Mouse (Mus musculus) midbrain, postnatal 0 days (tissue): ENCODE data around the gene Mios. TPM values are rescaled to one million over a fixed set of nuclear protein-coding genes. Genes with fewer than 3 reads are reported as not detected.
A peak's percentile ranks its signal among the peaks of the same experiment; 100 is the strongest.

ENCODE experiments used
- ATAC-seq: fragments of 200-750 bp; cut with Nextera tagmentation; 2 replicates; pipeline ENCODE4 v1.8.0; 2017; ENCODE audit warnings: moderate number of reproducible peaks, mild to moderate bottlenecking, moderate TSS enrichment, moderate library complexity; ENCODE audit not compliant: low FRiP score
- DNase-seq: peaks from one replicate; pipeline ENCODE4 v3.0.0-alpha.2; 2015; ENCODE audit warnings: low spot score
- H3K27ac ChIP-seq: fragments of 300-500 bp; sonication (generic); 2 replicates; pipeline ENCODE4 v1.5.1; 2014; ENCODE audit warnings: low read depth, mild to moderate bottlenecking, low read length, mixed read lengths
- H3K27me3 ChIP-seq: fragments of 300-500 bp; sonication (generic); 2 replicates; pipeline ENCODE4 v1.6.1; 2014; ENCODE audit warnings: low read length, control low read depth, mixed read lengths; ENCODE audit not compliant: insufficient read depth
- H3K36me3 ChIP-seq: fragments of 300-500 bp; sonication (generic); 2 replicates; pipeline ENCODE4 v1.6.1; 2014; ENCODE audit warnings: low read length, control low read depth, mixed read lengths; ENCODE audit not compliant: insufficient read depth
- H3K4me1 ChIP-seq: fragments of 300-500 bp; sonication (generic); 2 replicates; pipeline ENCODE4 v1.6.1; 2014; ENCODE audit warnings: mild to moderate bottlenecking, control low read depth, antibody characterized with exemption, low read length, mixed read lengths; ENCODE audit not compliant: insufficient read depth
- H3K4me2 ChIP-seq: fragments of 300-500 bp; sonication (generic); 2 replicates; pipeline ENCODE4 v1.6.1; 2014; ENCODE audit warnings: low read depth, mild to moderate bottlenecking, low read length, mixed read lengths; ENCODE audit not compliant: poor library complexity, severe bottlenecking
- H3K4me3 ChIP-seq: fragments of 300-500 bp; sonication (generic); 2 replicates; pipeline ENCODE4 v1.5.1; 2014; ENCODE audit warnings: low read depth, mild to moderate bottlenecking, low read length, moderate library complexity
- H3K9ac ChIP-seq: fragments of 300-500 bp; sonication (generic); replicated peaks from 2 replicates; pipeline ENCODE4 v1.6.1; 2014; ENCODE audit warnings: mild to moderate bottlenecking, low read length, moderate library complexity, mixed read lengths; ENCODE audit not compliant: poor library complexity, severe bottlenecking
- H3K9me3 ChIP-seq: fragments of 300-500 bp; sonication (generic); 2 replicates; pipeline ENCODE4 v1.6.1; 2016; ENCODE audit warnings: low read length, control low read depth
- CTCF ChIP-seq: IDR thresholded peaks from 2 replicates; pipeline ENCODE4 v1.5.1; 2016; ENCODE audit warnings: antibody characterized with exemption, mild to moderate bottlenecking
- WGBS: fragments of 180-500 bp; shearing (Covaris S2); extraction: QIAGEN DNeasy Blood & Tissue Kit; methylation state at CpG from one replicate; pipeline ENCODE4 v1.1.7; 2014; 5-methylcytosine and 5-hydroxymethylcytosine counted together
- polyA plus RNA-seq: library from polyadenylated mRNA; unstranded; fragments of >200 nt; fragmentation: Nextera tagmentation; extraction: Ambion mirVana; gene quantifications from 2 replicates; pipeline ENCODE4 v1.2.1, GENCODE M21; 2015
- total RNA-seq: library from RNA; depleted of rRNA; stranded (reverse); fragments of >200 nt; gene quantifications from 2 replicates; pipeline ENCODE4 v1.2.3, GENCODE M21; 2014; rRNA removed

The Mios gene
- total RNA-seq (28.8 and 33.4 TPM in 2 replicates), polyA plus RNA-seq (20.1 TPM in 2 replicates)

DNA sequence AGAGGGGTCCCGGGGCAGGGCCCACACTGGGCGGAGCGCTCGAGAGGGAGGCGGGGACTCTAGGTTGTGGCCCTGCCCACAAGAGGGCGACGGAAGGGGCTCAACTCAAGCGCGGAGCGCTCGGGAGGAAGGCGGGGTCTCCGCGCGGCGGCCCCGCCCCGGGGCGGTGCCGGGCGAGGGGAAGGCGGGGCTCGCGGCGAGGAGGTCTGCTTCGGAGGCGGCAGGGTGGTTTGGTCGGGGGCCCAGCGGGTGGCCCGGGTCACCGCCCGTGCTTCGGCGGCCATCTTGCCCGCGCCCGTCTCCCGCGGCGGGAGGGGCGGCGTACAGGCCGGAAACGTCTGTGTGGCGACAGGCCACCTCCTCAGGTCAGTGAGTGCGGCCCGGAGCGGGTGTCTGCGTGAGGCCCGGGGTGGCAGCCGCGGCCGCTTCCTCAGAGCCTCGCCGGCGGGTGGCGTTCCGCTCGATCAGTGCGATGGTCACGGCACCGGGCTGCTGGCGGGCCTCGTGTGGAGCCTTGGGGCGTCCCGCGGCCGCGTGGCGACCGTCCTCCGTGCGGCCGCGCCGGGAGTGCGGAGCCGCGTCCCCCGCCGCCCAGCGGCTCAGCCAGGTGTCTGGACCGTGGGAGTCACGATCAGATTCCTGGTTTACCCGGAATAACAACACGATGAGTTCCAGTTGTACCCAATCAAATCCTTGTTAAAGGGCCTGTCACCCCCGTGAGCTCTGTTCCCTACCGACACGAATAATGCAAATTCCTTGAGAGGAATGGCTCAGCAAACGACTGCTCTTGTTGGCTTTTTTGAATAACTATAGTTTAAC lies at the start of gene Mios:
Gene Mios (plus strand): TSS at position 176 of the 819 bp plus-strand sequence.
- DNase-seq (peak; percentile 87), ATAC-seq (peak; percentile 96)
- Histone ChIP-seq H3K9ac (peak within 1 kb of the TSS; percentile 91), H3K4me2 (peak within 1 kb of the TSS; percentile 61), H3K27me3 (no peaks in the 10 kb centered on the region), H3K36me3 (no peaks in the 10 kb centered on the region), H3K4me1 (peaks cover 6% of the 10 kb centered on the region; the same call in 1 of the 2 replicates), H3K9me3 (no peaks in the 10 kb centered on the region), H3K4me3 (peak within 1 kb of the TSS; percentile 82), H3K27ac (peak within 1 kb of the TSS; percentile 94)
- peak; percentile 50; the same call in 1 of the 2 replicates for TF ChIP-seq CTCF
- WGBS: under 1% methylated on average over 64 of the region's 90 CpGs

DNA sequence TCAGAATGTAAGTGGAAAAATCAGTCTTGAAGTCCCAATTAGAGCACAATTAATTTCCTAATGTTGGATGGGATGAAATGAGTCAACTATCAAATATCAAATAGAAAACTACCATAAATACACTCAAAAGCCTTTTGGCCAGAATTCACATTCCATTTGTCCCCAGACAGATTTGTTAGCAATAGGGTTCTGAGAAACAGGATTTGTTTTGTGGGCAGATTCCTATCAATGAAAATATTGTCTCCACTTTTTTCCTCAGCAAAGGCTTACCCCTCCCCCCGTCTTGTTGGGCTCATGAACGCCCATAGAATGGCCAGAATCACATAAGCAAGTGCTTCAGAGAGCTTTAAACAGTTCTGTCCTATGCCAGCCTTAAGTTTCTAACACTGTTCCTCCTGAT lies 49.0 kb upstream of the Mios start:
- WGBS: 57% methylated on average over 2 of the region's 2 CpGs

DNA sequence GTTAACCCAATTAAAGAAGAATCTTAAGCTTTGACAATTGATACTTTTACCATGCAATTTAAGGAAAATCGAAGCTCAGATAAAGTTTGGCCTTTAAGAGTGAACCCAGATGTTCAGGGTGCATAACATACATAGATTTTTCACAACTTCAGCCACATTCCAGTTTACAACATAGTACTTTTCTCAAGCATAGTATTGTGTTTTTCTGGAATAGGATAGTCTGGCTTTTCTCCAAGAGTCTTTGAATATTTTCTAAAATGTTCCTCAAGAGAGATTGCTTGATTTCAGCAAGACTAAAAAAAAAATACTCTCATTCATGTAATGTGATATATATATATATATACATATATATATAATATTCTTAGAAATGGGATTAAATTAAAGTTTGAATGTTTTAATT lies 44.3 kb upstream of the Mios start:
- no peak overlapping the region for H3K4me2 ChIP-seq
- TF ChIP-seq CTCF: no peak
- H3K9me3 ChIP-seq: no peaks in the 10 kb centered on the region
- DNase-seq (no peak), ATAC-seq (no peak)
- no peak overlapping the region for H3K4me3 ChIP-seq
- no peaks in the 10 kb centered on the region for H3K36me3 ChIP-seq
- H3K9ac ChIP-seq: no peak overlapping the region
- no peaks in the 10 kb centered on the region for H3K4me1 ChIP-seq
- 87% methylated on average over 1 of the region's 1 CpGs for WGBS
- H3K27ac ChIP-seq: no peak overlapping the region
- H3K27me3 ChIP-seq: no peaks in the 10 kb centered on the region

More for the DNA sequence above, 49.0 kb upstream of the Mios start:
- Histone ChIP-seq H3K9me3 (no peaks in the 10 kb centered on the region), H3K4me2 (no peak overlapping the region), H3K9ac (no peak overlapping the region), H3K27me3 (no peaks in the 10 kb centered on the region), H3K27ac (no peak overlapping the region), H3K36me3 (no peaks in the 10 kb centered on the region), H3K4me1 (no peaks in the 10 kb centered on the region), H3K4me3 (no peak overlapping the region)
- DNase-seq (no peak), ATAC-seq (no peak)
- TF ChIP-seq CTCF: no peak

DNA sequence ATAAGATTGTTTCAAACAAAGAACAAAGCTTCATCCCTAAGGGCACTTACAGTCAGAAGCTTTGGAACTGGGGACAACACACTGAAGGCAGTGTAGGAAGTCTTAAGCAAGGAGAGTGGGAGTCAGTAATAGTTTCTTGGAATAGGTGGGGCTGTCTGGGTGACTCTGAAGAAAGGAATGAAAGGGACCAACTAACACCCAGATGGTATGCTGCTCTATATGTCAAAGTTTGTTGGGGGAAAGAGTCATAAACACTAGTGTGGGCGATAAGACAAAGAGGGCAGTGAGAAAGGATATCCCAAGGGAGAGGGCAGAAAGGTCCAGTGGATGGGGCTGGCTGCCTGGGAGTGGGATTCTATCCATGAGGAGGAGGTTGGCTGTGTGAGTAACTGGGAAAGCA lies 36.9 kb upstream of the Mios start:
- TF ChIP-seq CTCF: no peak
- Histone ChIP-seq H3K27me3 (no peaks in the 10 kb centered on the region), H3K9ac (no peak overlapping the region), H3K4me2 (no peak overlapping the region), H3K4me3 (no peak overlapping the region), H3K27ac (no peak overlapping the region), H3K36me3 (no peaks in the 10 kb centered on the region), H3K9me3 (no peaks in the 10 kb centered on the region), H3K4me1 (no peaks in the 10 kb centered on the region)
- ATAC-seq (no peak), DNase-seq (no peak)
- WGBS: 69% methylated on average over 1 of the region's 1 CpGs

DNA sequence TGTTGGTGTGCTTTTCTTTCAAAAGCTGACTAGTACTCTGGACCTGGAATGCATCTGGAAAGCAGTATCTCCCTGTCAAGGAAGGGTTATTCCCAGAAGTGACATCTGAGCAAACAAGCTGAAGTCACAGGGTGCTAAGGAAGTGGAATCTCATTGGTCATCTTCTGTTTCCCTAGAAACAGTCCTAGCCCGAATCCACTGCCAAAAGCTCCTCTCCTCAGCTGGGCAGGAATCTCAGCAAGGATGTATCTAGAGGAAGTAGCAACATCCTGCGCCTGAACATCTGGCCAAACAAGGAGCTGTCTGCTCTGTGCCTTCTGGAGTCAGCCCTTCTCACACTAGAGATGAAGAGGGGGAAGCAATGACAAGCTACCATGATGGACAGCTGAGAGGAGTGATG lies 35.0 kb upstream of the Mios start:
- Histone ChIP-seq H3K27me3 (no peaks in the 10 kb centered on the region), H3K9ac (no peak overlapping the region), H3K4me3 (no peak overlapping the region), H3K9me3 (no peaks in the 10 kb centered on the region), H3K4me2 (no peak overlapping the region), H3K4me1 (peaks cover 3% of the 10 kb centered on the region; the same call in 1 of the 2 replicates), H3K27ac (no peak overlapping the region), H3K36me3 (no peaks in the 10 kb centered on the region)
- no peak for ATAC-seq
- TF ChIP-seq CTCF: no peak
- peak; percentile 18 for DNase-seq
- WGBS: 46% methylated on average over 2 of the region's 2 CpGs

DNA sequence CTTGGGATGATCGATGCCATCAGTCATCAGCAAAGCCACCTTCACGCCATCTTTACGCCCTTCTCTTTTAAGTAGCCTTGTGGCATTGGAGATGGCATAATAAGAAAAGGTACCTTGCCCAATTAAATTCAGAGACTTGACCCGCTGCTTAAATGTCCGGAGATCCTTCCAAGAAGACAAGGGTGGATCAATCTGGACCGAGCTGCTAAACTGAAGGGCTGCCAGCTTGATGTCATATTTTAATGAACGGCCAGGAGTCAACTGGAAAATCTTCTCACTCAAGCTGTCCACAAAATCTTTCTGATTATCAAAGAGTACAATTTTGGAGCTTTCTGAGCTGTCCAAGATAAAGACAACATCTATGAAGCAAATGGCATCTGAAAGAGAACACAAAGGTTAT lies 33.7 kb upstream of the Mios start:
- H3K9ac ChIP-seq: no peak overlapping the region
- H3K27me3 ChIP-seq: no peaks in the 10 kb centered on the region
- ATAC-seq: no peak
- no peak overlapping the region for H3K4me3 ChIP-seq
- no peaks in the 10 kb centered on the region for H3K36me3 ChIP-seq
- H3K9me3 ChIP-seq: no peaks in the 10 kb centered on the region
- H3K27ac ChIP-seq: no peak overlapping the region
- WGBS: 92% methylated on average over 7 of the region's 7 CpGs
- peaks cover 3% of the 10 kb centered on the region; the same call in 1 of the 2 replicates for H3K4me1 ChIP-seq
- TF ChIP-seq CTCF: no peak
- H3K4me2 ChIP-seq: no peak overlapping the region
- DNase-seq: no peak
